Mouse (Mus musculus): Measurements from ENCODE around the gene Asxl2. TPM values are rescaled to one million over a fixed set of nuclear protein-coding genes. Genes with fewer than 3 reads are reported as not detected.

The Asxl2 gene
- polyA plus RNA-seq, 1 experiment from 2014 or later: 18.7 TPM

DNA sequence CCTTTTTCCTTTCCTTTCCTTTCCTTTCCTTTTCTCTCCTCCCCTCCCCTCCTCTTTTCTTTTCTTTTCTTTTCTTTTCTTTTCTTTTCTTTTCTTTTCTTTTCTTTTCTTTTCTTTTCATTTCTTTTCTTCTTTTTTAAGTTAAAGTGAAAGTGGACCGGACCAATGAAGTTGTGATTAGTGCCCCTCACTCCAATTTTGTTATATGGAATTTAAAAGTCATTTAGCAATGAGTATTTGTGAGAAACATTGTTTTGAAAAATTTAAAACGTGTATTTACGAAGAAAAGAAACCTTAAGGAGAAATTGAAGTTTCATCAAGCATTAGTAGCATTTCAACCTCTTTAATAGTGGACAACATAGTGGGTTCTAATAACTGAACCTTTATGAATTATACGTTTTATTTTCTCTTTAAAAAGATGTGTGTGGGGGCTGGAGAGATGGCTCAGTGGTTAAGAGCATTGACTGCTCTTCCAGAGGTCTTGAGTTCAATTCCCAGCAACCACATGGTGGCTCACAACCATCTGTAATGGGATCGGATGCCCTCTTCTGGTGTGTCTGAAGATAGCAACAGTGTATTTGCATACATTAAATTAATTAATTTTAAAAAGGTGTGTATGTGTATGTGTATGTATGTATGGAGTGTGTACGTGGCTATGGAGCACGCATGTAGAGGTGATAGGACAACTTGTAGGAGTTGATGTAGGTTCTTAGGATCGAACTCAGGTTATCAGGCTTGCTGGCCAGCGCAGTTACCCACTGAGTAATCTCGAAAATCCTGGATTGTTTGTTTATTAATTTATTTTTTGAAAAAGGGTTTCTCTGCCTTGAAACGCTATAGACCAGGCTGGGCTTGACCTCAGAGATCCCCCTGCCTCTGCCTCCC, 1.5 kb downstream of the Asxl2 start:
- WGBS: 63% methylated on average over 11 of the region's 11 CpGs
- no peak for ATAC-seq (ENCODE audit: insufficient number of reproducible peaks, insufficient read depth, low FRiP score, low read depth)
- peak overlapping the region in 1 of 2 experiments; percentile 99; a peak in 3 of 4 replicates for H3K27ac ChIP-seq (replicated peaks in 1 of 2; ENCODE audit: control insufficient read depth in 1 of 2, insufficient read depth in 1 of 2, low read depth in 2 of 2, low read length in 2 of 2)

DNA sequence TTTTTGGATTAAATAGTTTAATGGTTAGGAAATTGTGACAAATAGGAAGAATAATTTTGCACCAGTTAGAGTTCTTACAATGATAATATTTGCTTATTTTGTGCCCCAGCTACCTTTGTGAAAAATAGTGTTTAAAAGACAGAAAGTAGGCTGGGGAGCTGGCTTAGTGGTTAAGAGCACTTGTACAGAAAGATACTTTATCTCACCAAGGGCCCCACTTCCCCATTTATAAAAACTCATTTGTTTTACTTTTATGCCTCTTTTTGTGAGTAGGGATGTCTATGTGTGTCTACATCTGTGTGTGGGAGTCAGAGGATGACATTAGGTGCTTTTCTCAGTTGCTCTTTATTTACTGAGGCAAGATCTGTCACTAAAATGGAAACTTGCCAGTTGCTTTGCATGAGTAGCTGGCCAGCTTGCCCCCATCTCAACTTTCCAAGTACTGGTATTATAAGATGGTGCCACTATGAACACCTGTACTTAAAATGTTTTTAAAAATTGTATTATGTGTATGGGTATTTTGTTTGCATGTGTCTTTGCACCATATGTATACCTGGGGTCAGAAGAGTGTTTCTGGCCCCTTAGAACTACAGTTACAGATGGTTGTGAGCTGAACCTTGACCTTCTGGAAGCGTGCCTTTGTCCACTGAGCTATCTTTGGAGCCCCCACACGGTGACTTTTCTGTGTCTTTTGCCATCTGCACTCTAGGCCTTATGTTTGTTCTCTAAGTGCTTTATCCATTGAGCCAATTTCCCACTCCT, 3.2 kb downstream of the Asxl2 start:
- Histone ChIP-seq H3K36me3 (ENCODE audit: control insufficient read depth, insufficient read depth, low read length) (no peaks in the 10 kb centered on the region), H3K4me3 (ENCODE audit: control insufficient read depth in 1 of 2, insufficient read depth in 1 of 2, low read depth in 1 of 2, low read length in 2 of 2) (no peak overlapping the region), H3K4me2 (ENCODE audit: low read length) (no peak overlapping the region), H3K9ac (ENCODE audit: low read length) (no peak overlapping the region), H3K27me3 (ENCODE audit: control insufficient read depth, insufficient read depth, low read length) (no peaks in the 10 kb centered on the region), H3K4me1 (ENCODE audit: control insufficient read depth in 2 of 2, insufficient read depth in 2 of 2, low read length in 2 of 2) (peaks cover 2 to 22% of the 10 kb centered on the region in 2 experiments), H3K27ac (replicated peaks in 1 of 2; ENCODE audit: control insufficient read depth in 1 of 2, insufficient read depth in 1 of 2, low read depth in 2 of 2, low read length in 2 of 2) (no peak overlapping the region), H3K9me3 (ENCODE audit: control insufficient read depth, low read length) (no peaks in the 10 kb centered on the region)
- 73% methylated on average over 2 of the region's 2 CpGs for WGBS
- no peak for ATAC-seq (ENCODE audit: insufficient number of reproducible peaks, insufficient read depth, low FRiP score, low read depth)

More for the DNA sequence above, 1.5 kb downstream of the Asxl2 start:
- Histone ChIP-seq H3K4me3 (ENCODE audit: control insufficient read depth in 1 of 2, insufficient read depth in 1 of 2, low read depth in 1 of 2, low read length in 2 of 2) (peak overlapping the region; percentile 74 to 92; a peak in 3 of 4 replicates), H3K27me3 (ENCODE audit: control insufficient read depth, insufficient read depth, low read length) (no peaks in the 10 kb centered on the region), H3K9me3 (ENCODE audit: control insufficient read depth, low read length) (no peaks in the 10 kb centered on the region), H3K4me1 (ENCODE audit: control insufficient read depth in 2 of 2, insufficient read depth in 2 of 2, low read length in 2 of 2) (peaks cover 5 to 22% of the 10 kb centered on the region in 2 experiments), H3K9ac (ENCODE audit: low read length) (peak overlapping the region; percentile 97), H3K4me2 (ENCODE audit: low read length) (peak overlapping the region; percentile 76), H3K36me3 (ENCODE audit: control insufficient read depth, insufficient read depth, low read length) (no peaks in the 10 kb centered on the region)

DNA sequence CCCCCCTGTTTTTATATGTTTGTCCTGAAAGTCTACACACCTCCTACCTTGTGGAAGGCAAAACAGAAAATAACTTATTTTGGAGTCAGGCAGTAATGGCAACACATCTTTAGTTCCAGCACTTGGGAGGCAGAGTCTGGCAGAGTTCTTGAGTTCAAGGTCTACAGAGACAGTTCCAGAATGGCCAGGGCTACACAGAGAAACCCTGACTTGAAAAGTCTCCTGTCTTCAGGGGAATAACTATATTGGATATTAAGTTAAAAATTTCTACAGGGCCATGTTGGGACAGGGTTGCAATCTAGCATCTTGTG, 3.7 kb downstream of the Asxl2 start:
- Histone ChIP-seq H3K36me3 (ENCODE audit: control insufficient read depth, insufficient read depth, low read length) (no peaks in the 10 kb centered on the region), H3K4me2 (ENCODE audit: low read length) (no peak overlapping the region), H3K27ac (replicated peaks in 1 of 2; ENCODE audit: control insufficient read depth in 1 of 2, insufficient read depth in 1 of 2, low read depth in 2 of 2, low read length in 2 of 2) (no peak overlapping the region), H3K4me1 (ENCODE audit: control insufficient read depth in 2 of 2, insufficient read depth in 2 of 2, low read length in 2 of 2) (peaks cover 2 to 22% of the 10 kb centered on the region in 2 experiments), H3K9me3 (ENCODE audit: control insufficient read depth, low read length) (no peaks in the 10 kb centered on the region), H3K4me3 (ENCODE audit: control insufficient read depth in 1 of 2, insufficient read depth in 1 of 2, low read depth in 1 of 2, low read length in 2 of 2) (no peak overlapping the region), H3K27me3 (ENCODE audit: control insufficient read depth, insufficient read depth, low read length) (no peaks in the 10 kb centered on the region), H3K9ac (ENCODE audit: low read length) (no peak overlapping the region)
- no peak for ATAC-seq (ENCODE audit: insufficient number of reproducible peaks, insufficient read depth, low FRiP score, low read depth)

DNA sequence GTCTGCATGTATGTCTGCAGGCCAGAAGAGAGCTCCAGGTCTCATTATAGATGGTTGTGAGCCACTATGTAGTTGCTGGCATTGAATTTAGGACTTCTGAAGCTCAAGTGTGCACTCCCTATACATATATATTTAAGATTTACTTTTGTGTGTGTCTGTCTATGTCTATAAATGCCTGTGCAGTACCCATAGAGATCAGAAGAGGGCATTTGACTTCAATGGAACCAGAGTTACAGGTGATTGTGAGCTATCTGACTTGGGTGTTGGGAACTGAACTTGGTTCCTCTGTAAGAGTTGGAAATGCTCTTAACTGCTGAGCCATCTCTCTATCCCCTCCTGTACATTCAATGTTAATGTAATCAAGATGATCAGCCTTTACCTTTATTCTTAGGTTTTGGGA, 4.3 kb downstream of the Asxl2 start:
- no peak overlapping the region for H3K4me2 ChIP-seq (ENCODE audit: low read length)
- H3K9ac ChIP-seq (ENCODE audit: low read length): no peak overlapping the region
- no peaks in the 10 kb centered on the region for H3K36me3 ChIP-seq (ENCODE audit: control insufficient read depth, insufficient read depth, low read length)
- H3K27ac ChIP-seq (replicated peaks in 1 of 2; ENCODE audit: control insufficient read depth in 1 of 2, insufficient read depth in 1 of 2, low read depth in 2 of 2, low read length in 2 of 2): no peak overlapping the region
- peaks cover 0 to 18% of the 10 kb centered on the region in 2 experiments; a peak in 2 of 4 replicates for H3K4me1 ChIP-seq (ENCODE audit: control insufficient read depth in 2 of 2, insufficient read depth in 2 of 2, low read length in 2 of 2)
- no peak overlapping the region for H3K4me3 ChIP-seq (ENCODE audit: control insufficient read depth in 1 of 2, insufficient read depth in 1 of 2, low read depth in 1 of 2, low read length in 2 of 2)
- no peak for ATAC-seq (ENCODE audit: insufficient number of reproducible peaks, insufficient read depth, low FRiP score, low read depth)
- no peaks in the 10 kb centered on the region for H3K27me3 ChIP-seq (ENCODE audit: control insufficient read depth, insufficient read depth, low read length)
- no peaks in the 10 kb centered on the region for H3K9me3 ChIP-seq (ENCODE audit: control insufficient read depth, low read length)

DNA sequence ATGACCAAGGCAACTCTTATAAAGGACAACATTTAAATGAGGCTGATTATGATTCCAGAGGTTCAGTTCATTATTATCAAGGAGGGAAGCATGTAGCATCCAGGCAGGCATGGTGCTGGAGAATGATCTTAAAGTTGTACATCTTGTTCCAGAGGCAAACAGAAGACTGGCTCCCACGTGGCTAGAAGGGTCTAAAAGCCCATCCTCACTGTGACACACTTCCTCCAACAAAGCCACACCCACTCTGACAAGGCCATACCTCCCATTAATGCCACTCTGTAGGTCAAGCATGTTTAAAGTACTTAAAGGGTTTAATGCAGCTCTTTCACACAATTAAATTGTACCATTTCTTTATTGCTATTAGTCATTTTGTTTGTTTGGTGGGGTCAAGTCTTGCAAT, 7.1 kb downstream of the Asxl2 start:
- Histone ChIP-seq H3K9me3 (ENCODE audit: control insufficient read depth, low read length) (no peaks in the 10 kb centered on the region), H3K27ac (replicated peaks in 1 of 2; ENCODE audit: control insufficient read depth in 1 of 2, insufficient read depth in 1 of 2, low read depth in 2 of 2, low read length in 2 of 2) (no peak overlapping the region), H3K4me2 (ENCODE audit: low read length) (no peak overlapping the region), H3K9ac (ENCODE audit: low read length) (no peak overlapping the region), H3K27me3 (ENCODE audit: control insufficient read depth, insufficient read depth, low read length) (no peaks in the 10 kb centered on the region), H3K36me3 (ENCODE audit: control insufficient read depth, insufficient read depth, low read length) (no peaks in the 10 kb centered on the region), H3K4me3 (ENCODE audit: control insufficient read depth in 1 of 2, insufficient read depth in 1 of 2, low read depth in 1 of 2, low read length in 2 of 2) (no peak overlapping the region), H3K4me1 (ENCODE audit: control insufficient read depth in 2 of 2, insufficient read depth in 2 of 2, low read length in 2 of 2) (peaks cover 0 to 13% of the 10 kb centered on the region in 2 experiments; a peak in 1 of 4 replicates)
- 58% methylated on average over 1 of the region's 1 CpGs for WGBS
- ATAC-seq (ENCODE audit: insufficient number of reproducible peaks, insufficient read depth, low FRiP score, low read depth): no peak

DNA sequence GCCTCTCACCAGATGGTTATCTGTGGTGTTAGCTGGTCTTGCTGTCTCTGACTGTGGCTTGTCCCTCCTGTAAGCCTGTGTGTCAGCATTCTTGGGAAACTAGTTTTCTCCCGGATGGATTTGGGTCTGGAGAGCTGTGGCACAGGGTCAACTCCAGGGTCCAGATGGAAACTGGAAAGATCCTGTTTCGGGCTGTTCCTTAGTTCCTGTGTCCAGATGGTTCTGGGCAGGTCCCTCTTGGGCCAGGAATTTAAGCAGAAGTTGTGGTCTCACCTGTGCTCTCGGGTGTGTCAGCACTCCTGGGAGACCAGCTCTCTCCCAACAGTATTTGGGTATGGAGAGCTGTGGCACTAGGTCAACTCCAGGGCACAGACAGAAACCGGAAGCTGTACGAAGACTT, 9.8 kb downstream of the Asxl2 start:
- Histone ChIP-seq H3K36me3 (ENCODE audit: control insufficient read depth, insufficient read depth, low read length) (no peaks in the 10 kb centered on the region), H3K4me1 (ENCODE audit: control insufficient read depth in 2 of 2, insufficient read depth in 2 of 2, low read length in 2 of 2) (peaks cover 0 to 4% of the 10 kb centered on the region in 2 experiments; a peak in 2 of 4 replicates), H3K27ac (replicated peaks in 1 of 2; ENCODE audit: control insufficient read depth in 1 of 2, insufficient read depth in 1 of 2, low read depth in 2 of 2, low read length in 2 of 2) (no peak overlapping the region), H3K4me3 (ENCODE audit: control insufficient read depth in 1 of 2, insufficient read depth in 1 of 2, low read depth in 1 of 2, low read length in 2 of 2) (no peak overlapping the region), H3K27me3 (ENCODE audit: control insufficient read depth, insufficient read depth, low read length) (no peaks in the 10 kb centered on the region), H3K4me2 (ENCODE audit: low read length) (no peak overlapping the region), H3K9ac (ENCODE audit: low read length) (no peak overlapping the region), H3K9me3 (ENCODE audit: control insufficient read depth, low read length) (no peaks in the 10 kb centered on the region)
- 83% methylated on average over 5 of the region's 5 CpGs for WGBS
- ATAC-seq (ENCODE audit: insufficient number of reproducible peaks, insufficient read depth, low FRiP score, low read depth): no peak

DNA sequence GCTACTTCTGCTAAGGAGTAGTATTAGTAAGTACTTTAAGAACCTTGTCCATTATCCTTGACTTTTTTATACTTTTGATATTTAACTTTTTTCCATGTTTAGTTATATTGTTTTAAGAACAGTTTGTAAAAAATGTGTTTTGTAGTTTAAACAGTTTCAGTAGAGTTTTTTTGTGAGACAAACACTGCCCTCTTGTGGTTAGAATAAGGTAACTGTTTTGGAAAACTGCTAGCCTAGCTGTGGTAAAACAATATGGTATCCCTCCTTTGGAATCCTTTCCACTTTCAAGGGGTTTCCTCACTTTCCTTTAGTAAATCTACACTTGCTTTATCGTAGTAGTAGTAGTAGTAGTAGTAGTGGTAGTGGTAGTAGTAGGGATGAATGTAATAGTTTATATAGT, 11.2 kb downstream of the Asxl2 start:
- no peak overlapping the region for H3K4me3 ChIP-seq (ENCODE audit: control insufficient read depth in 1 of 2, insufficient read depth in 1 of 2, low read depth in 1 of 2, low read length in 2 of 2)
- no peak overlapping the region for H3K27ac ChIP-seq (replicated peaks in 1 of 2; ENCODE audit: control insufficient read depth in 1 of 2, insufficient read depth in 1 of 2, low read depth in 2 of 2, low read length in 2 of 2)
- no peak overlapping the region for H3K9ac ChIP-seq (ENCODE audit: low read length)
- H3K36me3 ChIP-seq (ENCODE audit: control insufficient read depth, insufficient read depth, low read length): peaks cover under 1% of the 10 kb centered on the region; the same call in 1 of the 2 replicates
- H3K9me3 ChIP-seq (ENCODE audit: control insufficient read depth, low read length): no peaks in the 10 kb centered on the region
- H3K4me1 ChIP-seq (ENCODE audit: control insufficient read depth in 2 of 2, insufficient read depth in 2 of 2, low read length in 2 of 2): peaks cover 0 to 4% of the 10 kb centered on the region in 2 experiments; a peak in 2 of 4 replicates
- no peak overlapping the region for H3K4me2 ChIP-seq (ENCODE audit: low read length)
- no peaks in the 10 kb centered on the region for H3K27me3 ChIP-seq (ENCODE audit: control insufficient read depth, insufficient read depth, low read length)
- WGBS: 93% methylated on average over 1 of the region's 1 CpGs
- no peak for ATAC-seq (ENCODE audit: insufficient number of reproducible peaks, insufficient read depth, low FRiP score, low read depth)

Measured in heart, embryonic 14.5 days (tissue).